Mouse (Mus musculus) forebrain, embryonic 14.5 days (tissue): ENCODE results near the gene Ccdc88c. TPM values are rescaled to one million over a fixed set of nuclear protein-coding genes. Genes with fewer than 3 reads are reported as not detected.

Experiments used
- ATAC-seq: fragments of 200-750 bp; cut with Nextera tagmentation; 2 replicates; pipeline ENCODE4 v1.8.0; 2017; ENCODE audit warnings: mild to moderate bottlenecking, moderate library complexity
- DNase-seq: peaks from one replicate; pipeline ENCODE4 v3.0.0-alpha.2; 2015; ENCODE audit warnings: low spot score
- H3K27ac ChIP-seq: fragments of 300-500 bp; sonication (generic); 2 replicates; pipeline ENCODE4 v1.5.1; 2014; ENCODE audit warnings: low read depth, mild to moderate bottlenecking, control low read depth, low read length, moderate library complexity
- H3K27me3 ChIP-seq: fragments of 300-500 bp; sonication (generic); replicated peaks from 2 replicates; pipeline ENCODE4 v1.6.1; 2014; ENCODE audit warnings: low read length, control low read depth, mixed read lengths; ENCODE audit not compliant: control insufficient read depth, insufficient read depth
- H3K36me3 ChIP-seq: fragments of 300-500 bp; sonication (generic); 2 replicates; pipeline ENCODE4 v1.6.1; 2014; ENCODE audit warnings: low read length, control low read depth; ENCODE audit not compliant: control insufficient read depth, insufficient read depth
- H3K4me1 ChIP-seq: fragments of 300-500 bp; sonication (generic); 2 replicates; pipeline ENCODE4 v1.6.1; 2014; ENCODE audit warnings: antibody characterized with exemption, low read length, control low read depth; ENCODE audit not compliant: control insufficient read depth, insufficient read depth
- H3K4me2 ChIP-seq: fragments of 300-500 bp; sonication (generic); 2 replicates; pipeline ENCODE4 v1.6.1; 2014; ENCODE audit warnings: mild to moderate bottlenecking, control low read depth, low read length
- H3K4me3 ChIP-seq: fragments of 300-500 bp; sonication (generic); 2 replicates; pipeline ENCODE4 v1.5.1; 2014; ENCODE audit warnings: low read depth, low read length, control low read depth
- H3K9ac ChIP-seq: fragments of 300-500 bp; sonication (generic); 2 replicates; pipeline ENCODE4 v1.6.1; 2014; ENCODE audit warnings: mild to moderate bottlenecking, low read length, control low read depth, moderate library complexity
- H3K9me3 ChIP-seq: fragments of 300-500 bp; sonication (generic); replicated peaks from 2 replicates; pipeline ENCODE4 v1.6.1; 2016; ENCODE audit warnings: low read length, control low read depth, mixed read lengths; ENCODE audit not compliant: control insufficient read depth
- WGBS: fragments of 180-500 bp; shearing (Covaris S2); extraction: QIAGEN DNeasy Blood & Tissue Kit; methylation state at CpG from one replicate; pipeline ENCODE4 v1.1.7; 2014; 5-methylcytosine and 5-hydroxymethylcytosine counted together
- polyA plus RNA-seq: library from polyadenylated mRNA; unstranded; fragments of >200 nt; fragmentation: Nextera tagmentation; extraction: Ambion mirVana; gene quantifications from 2 replicates; pipeline ENCODE4 v1.2.1, GENCODE M21; 2014

Gene Ccdc88c
- polyA plus RNA-seq, 1 experiment from 2014 or later = 11.6 TPM

GRCm38 (mm10) chr12:100885585-100885984, 143.3 kb downstream of the Ccdc88c start:
- H3K9me3 ChIP-seq = no peaks in the 10 kb centered on the region
- no peak overlapping the region for H3K9ac ChIP-seq
- H3K4me3 ChIP-seq = no peak overlapping the region
- ATAC-seq (no peak), DNase-seq (no peak)
- no peaks in the 10 kb centered on the region for H3K27me3 ChIP-seq
- WGBS = 93% methylated on average over 3 of the region's 3 CpGs
- H3K36me3 ChIP-seq = no peaks in the 10 kb centered on the region
- no peak overlapping the region for H3K27ac ChIP-seq
- H3K4me2 ChIP-seq = no peak overlapping the region
- no peaks in the 10 kb centered on the region for H3K4me1 ChIP-seq

GRCm38 (mm10) chr12:100883168-100883567, 145.7 kb downstream of the Ccdc88c start:
- H3K27me3 ChIP-seq = no peaks in the 10 kb centered on the region
- no peaks in the 10 kb centered on the region for H3K9me3 ChIP-seq
- H3K4me2 ChIP-seq = no peak overlapping the region
- H3K4me1 ChIP-seq = no peaks in the 10 kb centered on the region
- DNase-seq (no peak), ATAC-seq (no peak)
- WGBS = 83% methylated on average over 7 of the region's 7 CpGs
- H3K4me3 ChIP-seq = no peak overlapping the region
- no peak overlapping the region for H3K9ac ChIP-seq
- no peak overlapping the region for H3K27ac ChIP-seq
- H3K36me3 ChIP-seq = no peaks in the 10 kb centered on the region

GRCm38 (mm10) chr12:100878556-100878955, 150.3 kb downstream of the Ccdc88c start:
- 94% methylated on average over 16 of the region's 16 CpGs for WGBS
- no peaks in the 10 kb centered on the region for H3K9me3 ChIP-seq
- no peaks in the 10 kb centered on the region for H3K27me3 ChIP-seq
- H3K4me2 ChIP-seq = no peak overlapping the region
- no peaks in the 10 kb centered on the region for H3K4me1 ChIP-seq
- ATAC-seq (no peak), DNase-seq (no peak)
- no peak overlapping the region for H3K4me3 ChIP-seq
- H3K9ac ChIP-seq = no peak overlapping the region
- no peaks in the 10 kb centered on the region for H3K36me3 ChIP-seq
- no peak overlapping the region for H3K27ac ChIP-seq

GRCm38 (mm10) chr12:100877936-100878335, 150.9 kb downstream of the Ccdc88c start:
- Histone ChIP-seq H3K27ac (no peak overlapping the region), H3K27me3 (no peaks in the 10 kb centered on the region), H3K4me2 (no peak overlapping the region), H3K9ac (no peak overlapping the region), H3K9me3 (no peaks in the 10 kb centered on the region), H3K4me3 (no peak overlapping the region), H3K4me1 (no peaks in the 10 kb centered on the region), H3K36me3 (no peaks in the 10 kb centered on the region)
- WGBS = 72% methylated on average over 6 of the region's 6 CpGs
- ATAC-seq = no peak
- DNase-seq = no peak

GRCm38 (mm10) chr12:100875960-100876359, 152.9 kb downstream of the Ccdc88c start:
- WGBS = 79% methylated on average over 5 of the region's 6 CpGs
- H3K4me3 ChIP-seq = no peak overlapping the region

GRCm38 (mm10) chr12:100875553-100875952, 153.3 kb downstream of the Ccdc88c start:
- Histone ChIP-seq H3K4me2 (no peak overlapping the region), H3K9me3 (no peaks in the 10 kb centered on the region), H3K9ac (no peak overlapping the region), H3K27me3 (no peaks in the 10 kb centered on the region), H3K4me1 (no peaks in the 10 kb centered on the region), H3K36me3 (no peaks in the 10 kb centered on the region), H3K27ac (no peak overlapping the region), H3K4me3 (no peak overlapping the region)
- ATAC-seq (no peak), DNase-seq (no peak)
- 68% methylated on average over 3 of the region's 3 CpGs for WGBS

More at GRCm38 (mm10) chr12:100875960-100876359, 152.9 kb downstream of the Ccdc88c start:
- H3K27me3 ChIP-seq = no peaks in the 10 kb centered on the region
- H3K27ac ChIP-seq = no peak overlapping the region
- no peaks in the 10 kb centered on the region for H3K9me3 ChIP-seq
- no peak overlapping the region for H3K9ac ChIP-seq
- no peaks in the 10 kb centered on the region for H3K4me1 ChIP-seq
- DNase-seq (no peak), ATAC-seq (no peak)
- no peaks in the 10 kb centered on the region for H3K36me3 ChIP-seq
- no peak overlapping the region for H3K4me2 ChIP-seq

GRCm38 (mm10) chr12:100873612-100874011, 155.2 kb downstream of the Ccdc88c start:
- no peak overlapping the region for H3K27ac ChIP-seq
- no peaks in the 10 kb centered on the region for H3K9me3 ChIP-seq
- 82% methylated on average over 3 of the region's 3 CpGs for WGBS
- no peak for ATAC-seq
- H3K9ac ChIP-seq = no peak overlapping the region
- H3K4me3 ChIP-seq = no peak overlapping the region
- H3K4me1 ChIP-seq = no peaks in the 10 kb centered on the region
- no peaks in the 10 kb centered on the region for H3K36me3 ChIP-seq
- H3K27me3 ChIP-seq = no peaks in the 10 kb centered on the region
- no peak for DNase-seq
- no peak overlapping the region for H3K4me2 ChIP-seq

- Histone ChIP-seq H3K36me3 (no peaks in the 10 kb centered on the region), H3K27me3 (no peaks in the 10 kb centered on the region), H3K4me1 (peaks cover 4% of the 10 kb centered on the region; the same call in 1 of the 2 replicates), H3K4me2 (no peak overlapping the region), H3K4me3 (no peak overlapping the region), H3K9me3 (no peaks in the 10 kb centered on the region), H3K27ac (no peak overlapping the region), H3K9ac (no peak overlapping the region)
- no peak for DNase-seq
- no peak for ATAC-seq
- 90% methylated on average over 2 of the region's 2 CpGs for WGBS
Measured at GRCm38 (mm10) chr12:100871841-100872240, 157.0 kb downstream of the Ccdc88c start.

- DNase-seq (no peak), ATAC-seq (no peak)
- no peaks in the 10 kb centered on the region for H3K27me3 ChIP-seq
- H3K4me1 ChIP-seq = peaks cover 4% of the 10 kb centered on the region; the same call in 1 of the 2 replicates
- no peaks in the 10 kb centered on the region for H3K36me3 ChIP-seq
- H3K4me3 ChIP-seq = no peak overlapping the region
- H3K9me3 ChIP-seq = no peaks in the 10 kb centered on the region
- H3K9ac ChIP-seq = no peak overlapping the region
- H3K4me2 ChIP-seq = no peak overlapping the region
- no peak overlapping the region for H3K27ac ChIP-seq
- WGBS = 93% methylated on average over 6 of the region's 6 CpGs
Measured at GRCm38 (mm10) chr12:100871234-100871633, 157.6 kb downstream of the Ccdc88c start.
